Mouse (Mus musculus) thymus, postnatal 36 days (tissue): ENCODE results near the gene Rpl13a.

ENCODE experiments used
- DNase-seq, 2 experiments: peaks; one replicate each; pipeline ENCODE4 v3.0.0; 2022; ENCODE audit warnings: mixed read lengths in 2 of 2

Gene Rpl13a

GRCm38 (mm10) chr7:45090251-45090977, 38.1 kb downstream of the Rpl13a start:
- DNase-seq: peak; percentile 18 to 43

GRCm38 (mm10) chr7:45088597-45088996, 40.0 kb downstream of the Rpl13a start:
- no peak for DNase-seq

- DNase-seq: no peak
Measured at GRCm38 (mm10) chr7:45086084-45086483, 42.5 kb downstream of the Rpl13a start.

GRCm38 (mm10) chr7:45083300-45083890, 45.2 kb downstream of the Rpl13a start:
- DNase-seq: peak; percentile 48 to 59

DNA sequence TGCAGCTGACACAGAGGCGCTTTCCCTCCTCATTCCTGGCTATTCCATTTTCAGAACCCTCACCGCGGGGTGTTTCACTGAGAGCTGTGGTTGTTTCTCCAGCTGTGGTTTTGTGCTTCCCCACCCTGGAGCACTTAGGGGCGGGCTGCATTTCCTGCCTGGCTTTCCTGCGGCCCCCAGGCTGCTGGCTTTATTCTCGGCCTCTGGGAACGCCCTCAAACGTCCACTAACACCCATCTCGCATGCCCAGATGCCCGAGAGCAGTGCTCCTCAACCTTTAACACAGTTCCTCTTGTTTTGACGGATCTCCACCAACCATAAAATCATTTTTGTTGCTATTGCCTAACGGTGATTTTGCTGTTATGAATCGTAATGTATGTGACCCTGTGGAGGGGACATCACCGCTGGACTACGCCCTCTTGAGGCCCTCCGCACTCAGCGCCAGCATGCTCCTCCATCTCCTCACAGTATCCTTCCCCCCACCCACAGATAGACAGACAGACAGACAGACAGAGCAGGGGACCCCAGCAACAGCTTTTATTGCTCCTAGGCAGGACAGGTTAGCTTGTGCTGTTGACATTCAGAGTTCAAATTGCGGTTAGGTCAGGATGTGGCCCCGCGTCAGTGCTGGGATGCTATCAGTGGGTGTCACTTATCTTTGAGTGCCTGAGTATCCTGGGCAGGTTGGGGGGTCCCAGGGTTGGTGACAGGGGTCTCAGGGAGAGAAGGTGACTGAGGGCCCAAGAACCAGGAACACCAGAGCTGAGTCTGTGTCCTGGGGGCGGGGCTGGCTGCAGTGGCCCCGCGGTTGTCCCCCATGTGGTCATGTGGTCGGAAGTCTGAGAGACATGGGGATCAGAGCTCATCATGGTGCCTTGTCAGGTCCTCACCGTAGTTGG, 45.9 kb downstream of the Rpl13a start:
- DNase-seq: peak; percentile 46 to 53

- no peak for DNase-seq
Measured at GRCm38 (mm10) chr7:45081016-45081415, 47.5 kb downstream of the Rpl13a start.

- DNase-seq: peak; percentile 88 to 94
Measured at GRCm38 (mm10) chr7:45079856-45080255, 48.7 kb downstream of the Rpl13a start.

DNA sequence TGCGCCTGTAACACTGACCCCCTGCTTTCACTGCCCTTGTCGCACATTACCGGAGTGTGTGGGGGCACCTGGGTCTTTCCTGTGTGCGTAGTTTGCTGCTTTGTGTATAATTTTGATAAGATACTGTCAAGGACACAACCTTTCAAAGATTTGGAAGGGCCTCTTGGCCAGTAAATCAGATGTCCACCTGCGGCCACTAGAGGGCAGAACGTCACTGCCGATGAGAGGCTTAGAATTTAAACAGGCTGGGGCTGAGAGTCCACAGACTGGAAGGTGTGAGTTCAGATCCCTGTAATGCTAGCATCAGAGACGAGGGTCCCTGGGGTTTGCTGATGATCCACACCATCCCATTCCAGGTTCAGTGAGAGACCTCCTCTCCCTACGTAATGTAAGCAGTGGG, 50.0 kb downstream of the Rpl13a start:
- DNase-seq: peak; percentile 70 to 74

DNA sequence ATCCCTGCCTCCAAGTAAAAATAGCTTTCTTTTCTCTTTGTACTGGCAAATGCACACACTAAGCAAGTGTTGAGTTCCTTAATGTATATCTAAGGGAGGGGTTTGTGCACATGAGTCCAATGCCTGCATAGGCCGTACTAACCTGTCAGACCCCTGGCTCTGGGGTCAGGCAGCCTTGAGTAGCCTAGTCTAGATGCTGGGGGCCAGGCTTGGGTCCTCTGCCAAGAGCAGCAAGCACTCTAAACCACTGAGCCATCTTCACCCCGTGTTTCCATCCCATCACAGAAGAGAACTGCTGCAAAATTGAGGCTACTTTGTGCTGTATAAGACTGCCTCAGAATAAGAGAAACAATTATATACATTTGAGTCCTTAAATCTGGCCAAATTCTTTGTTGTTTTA, 50.7 kb downstream of the Rpl13a start:
- no peak for DNase-seq

GRCm38 (mm10) chr7:45077322-45077721, 51.2 kb downstream of the Rpl13a start:
- no peak for DNase-seq

GRCm38 (mm10) chr7:45076501-45076900, 52.1 kb downstream of the Rpl13a start:
- no peak for DNase-seq
